Mouse (Mus musculus): ENCODE results near the gene Slc6a2. TPM values are rescaled to one million over a fixed set of nuclear protein-coding genes. Genes with fewer than 3 reads are reported as not detected.

The Slc6a2 gene
- total RNA-seq, 2 experiments from 2014 or later: 9.9 to 13.1 TPM

GRCm38 (mm10) chr8:93030664-93031063 is 70.8 kb downstream of the Slc6a2 start:
- no peak for DNase-seq

- DNase-seq: no peak
Observed at GRCm38 (mm10) chr8:93038831-93039230, 79.0 kb downstream of the Slc6a2 start.

- DNase-seq: no peak
Observed at GRCm38 (mm10) chr8:93040256-93040655, 80.4 kb downstream of the Slc6a2 start.

DNA sequence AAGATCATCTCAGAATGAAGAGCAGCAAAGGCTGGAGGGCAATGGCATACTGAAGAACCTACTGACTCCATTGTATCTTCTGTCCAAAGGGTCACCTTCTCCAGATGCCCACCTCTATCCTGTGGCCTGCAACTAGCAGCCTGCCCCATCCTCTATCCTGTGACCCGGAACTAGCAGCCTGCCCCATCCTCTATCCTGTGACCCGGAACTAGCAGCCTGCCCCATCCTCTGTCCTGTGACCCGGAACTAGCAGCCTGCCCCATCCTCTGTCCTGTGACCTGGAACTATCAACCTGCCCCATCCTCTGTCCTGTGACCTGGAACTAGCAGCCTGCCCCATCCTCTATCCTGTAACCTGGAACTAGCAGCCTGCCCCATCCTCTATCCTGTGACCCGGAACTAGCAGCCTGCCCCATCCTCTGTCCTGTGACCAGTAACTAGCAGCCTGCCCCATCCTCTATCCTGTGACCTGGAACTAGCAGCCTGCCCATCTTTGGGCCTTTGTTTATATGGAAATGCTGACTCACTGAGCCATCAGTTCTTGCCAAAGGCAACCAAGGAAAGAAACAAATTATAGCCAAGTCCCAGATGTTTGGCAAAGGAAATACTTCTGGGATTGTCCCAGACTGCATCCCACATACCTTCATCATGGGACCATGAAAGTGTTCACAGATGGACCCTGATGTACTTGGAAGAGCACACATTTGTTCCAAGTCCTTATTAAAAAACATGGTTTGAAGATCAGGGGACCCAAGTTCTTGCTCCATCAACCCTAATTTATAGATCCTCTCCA is 81.1 kb downstream of the Slc6a2 start:
- no peak for DNase-seq

DNA sequence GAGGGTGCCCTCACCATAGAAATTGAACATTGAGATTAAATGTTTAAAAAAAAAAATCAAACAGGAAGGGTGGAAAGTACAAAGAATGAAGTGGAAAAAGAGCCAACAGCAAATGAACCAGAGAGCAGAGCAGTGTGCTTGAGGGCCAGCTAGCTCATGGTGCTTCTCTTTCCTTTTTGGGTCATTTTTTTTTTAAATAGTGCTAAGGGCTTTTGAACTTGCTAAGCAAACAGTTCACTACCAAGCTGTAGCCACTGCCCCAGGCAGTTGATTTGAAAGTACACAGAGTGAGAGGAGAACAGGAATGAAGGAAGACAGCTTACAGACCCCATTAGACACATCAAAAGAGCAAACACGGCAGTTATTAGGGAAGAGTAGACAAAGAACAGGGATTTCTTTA is 83.2 kb downstream of the Slc6a2 start:
- no peak for DNase-seq

DNA sequence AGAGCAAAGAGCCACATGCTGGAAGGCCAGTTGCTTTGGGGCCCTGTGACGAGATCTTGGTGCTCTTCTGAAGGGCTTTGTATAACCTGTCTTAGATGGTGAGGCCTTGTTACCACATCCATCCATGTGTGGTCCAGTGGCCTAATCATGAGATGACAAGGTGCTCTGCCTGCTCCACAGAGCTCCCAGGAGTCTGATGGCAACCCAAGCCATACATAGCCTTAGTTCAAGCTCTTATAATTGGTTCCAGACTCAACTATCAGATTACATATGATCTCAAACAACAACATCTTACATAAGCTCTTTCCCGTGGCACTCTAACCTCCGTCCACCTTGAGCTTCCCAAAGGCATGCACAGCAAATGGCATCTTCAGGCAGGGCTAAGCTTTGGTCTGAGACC is 88.2 kb downstream of the Slc6a2 start, which contains the start of gene Ces1a:
Gene Ces1a (minus strand): TSS at position 101 of the 400 bp plus-strand sequence.
- no peak for DNase-seq

DNA sequence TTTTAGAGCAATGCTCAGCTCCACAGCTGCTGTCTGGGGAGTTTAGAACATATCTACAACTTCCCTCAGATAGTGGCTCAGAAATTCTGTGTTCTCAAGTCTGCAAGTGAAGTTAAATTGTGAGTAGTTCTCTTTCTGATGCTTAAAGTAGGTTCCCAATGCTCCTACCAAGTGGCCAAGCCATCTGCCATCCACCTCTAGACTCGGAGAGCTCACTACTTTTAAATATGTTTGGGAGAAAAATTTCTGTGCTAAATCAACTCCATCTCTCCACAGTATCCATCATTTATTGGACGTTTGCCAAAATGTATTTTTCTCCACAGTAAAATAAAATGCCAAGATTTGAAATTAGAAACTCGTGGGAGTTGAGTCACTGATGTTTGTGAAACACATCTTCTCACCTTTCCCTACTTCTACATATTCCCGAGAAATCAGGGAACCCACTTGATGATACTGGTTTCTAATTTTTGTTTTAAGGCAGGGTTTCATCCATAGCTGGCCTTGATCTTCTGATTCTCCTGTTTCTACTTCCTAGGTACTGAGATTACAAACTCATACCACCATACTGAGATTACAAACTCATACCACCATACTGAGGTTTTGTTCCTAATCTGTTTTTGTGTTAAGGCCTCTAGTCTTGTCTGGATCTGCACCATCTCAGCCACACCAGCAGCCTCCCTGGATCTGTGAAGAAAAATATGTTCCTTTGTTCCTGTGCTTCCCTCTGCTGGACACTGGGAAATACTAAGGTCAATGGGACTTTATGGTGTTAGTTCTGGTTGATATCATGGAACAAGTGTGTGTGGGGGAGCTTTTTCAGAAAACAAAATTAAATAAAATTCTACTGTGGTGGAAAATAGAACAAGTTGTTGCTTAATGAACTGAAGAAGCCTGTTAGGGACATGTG is 88.9 kb downstream of the Slc6a2 start:
- no peak for DNase-seq

Small RNA genes within 50 kb of the gene (microRNA-seq; reads per million reads assigned to microRNA genes)
- gene Gm22151: not detected

Other genes with a start within 250 kb of the Slc6a2 start
- 10 to 100 TPM; 27.3 to 39.8 TPM for gene Mmp2, start 132.8 kb upstream of the Slc6a2 start, total RNA-seq (2021)
- 10 to 100 TPM in 1 of 2 experiments, 1 to 10 TPM in 1; 2.7 to 24.5 TPM for gene Lpcat2, start 104.7 kb upstream of the Slc6a2 start, total RNA-seq (2021)
- 1 to 10 TPM in 1 of 2 experiments, not detected in 1; 3.5 TPM for gene Capns2, start 58.7 kb upstream of the Slc6a2 start, total RNA-seq (2021)
- gene Ces1a, start 88.1 kb downstream of the Slc6a2 start, total RNA-seq (2021): not detected
- gene Ces1b, start 119.9 kb downstream of the Slc6a2 start, total RNA-seq (2021): not detected
- gene Ces1c, start 171.2 kb downstream of the Slc6a2 start, total RNA-seq (2021): under 1 TPM in 1 of 2 experiments, not detected in 1; 0.76 TPM
- gene Ces1d, start 237.8 kb downstream of the Slc6a2 start, total RNA-seq (2021): 100 to 1,000 TPM; 219 to 245 TPM